Comparison of ENCODE assay signal across 8 mouse cellular contexts in the genomic region with DNA sequence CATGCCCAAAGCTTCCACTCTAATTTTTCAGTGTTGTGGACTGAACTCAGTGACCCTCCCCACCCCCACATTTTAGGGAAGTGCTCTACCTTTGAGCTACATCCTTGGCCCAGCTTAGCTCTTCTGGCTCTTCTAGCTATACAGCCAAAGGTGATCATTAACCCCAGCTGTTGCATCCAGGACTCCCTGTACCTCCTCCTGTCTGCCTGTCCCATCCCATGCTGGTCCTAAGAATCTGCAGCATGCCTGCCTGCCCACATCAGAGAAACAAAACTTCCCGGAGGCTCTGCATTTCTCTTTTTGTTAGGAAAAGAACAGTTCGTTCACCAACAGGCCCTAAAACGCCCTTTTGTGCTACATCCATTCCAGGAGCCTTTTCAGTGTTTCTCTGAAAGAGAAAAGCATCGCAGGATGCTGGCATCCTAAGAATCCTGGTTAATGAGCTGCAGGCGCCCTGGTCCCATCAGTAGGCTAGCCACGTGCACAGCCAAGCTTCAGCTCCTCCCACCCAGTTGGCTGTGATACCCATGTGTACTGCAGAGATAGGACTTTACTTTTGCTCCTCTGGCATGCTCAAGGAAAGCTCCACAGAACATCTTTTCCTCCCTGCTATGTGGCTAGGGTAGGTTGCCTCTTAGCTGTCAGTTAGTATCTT. TPM values are rescaled to one million over a fixed set of nuclear protein-coding genes. Genes with fewer than 3 reads are reported as not detected.
DNase-seq lines count a peak whose midpoint lies in the region; ATAC-seq lines count a peak whose summit lies in the region.
"Had no signal": no experiment of that assay in that cellular context is flagged by ENCODE, and none has a peak within 500 bp of the region (broad histone marks: within the 10 kb centered on the region; RNA-seq: fewer than 3 reads in every experiment).

No protein-coding gene starts in this region.

- peaks cover 40% of the 10 kb centered on the region for H3K4me1 ChIP-seq in forebrain, embryonic 14.5 days (ENCODE audit: control insufficient read depth, insufficient read depth, low read length)
- H3K4me1 ChIP-seq in liver, embryonic 13.5 days (replicated peaks) = peaks cover 24% of the 10 kb centered on the region

- no peaks in the 10 kb centered on the region for H3K9me3 ChIP-seq in forebrain, embryonic 14.5 days (replicated peaks; ENCODE audit: control insufficient read depth, low read length)
- no peaks in the 10 kb centered on the region for H3K9me3 ChIP-seq in liver, embryonic 13.5 days (replicated peaks)

- no peaks in the 10 kb centered on the region for H3K36me3 ChIP-seq in forebrain, embryonic 14.5 days (ENCODE audit: control insufficient read depth, insufficient read depth, low read length)
- no peaks in the 10 kb centered on the region for H3K36me3 ChIP-seq in liver, embryonic 13.5 days

- no peaks in the 10 kb centered on the region for H3K27me3 ChIP-seq in forebrain, embryonic 14.5 days (replicated peaks; ENCODE audit: control insufficient read depth, insufficient read depth, low read length)
- peaks cover 7% of the 10 kb centered on the region; the same call in 1 of the 2 replicates for H3K27me3 ChIP-seq in liver, embryonic 13.5 days

- peak; percentile 8 to 15 for DNase-seq in cerebellum, postnatal 36 days
- DNase-seq in forebrain, embryonic 14.5 days (ENCODE audit: low spot score) = peak; percentile 94
- DNase-seq in kidney, postnatal 4 days = peak; percentile 23 to 49
- DNase-seq in liver, embryonic 13.5 days = peak; percentile 60
- peak; percentile 60 to 66 for DNase-seq in right cerebral cortex, adult 2 months (ENCODE audit: low spot score in 2 of 2)
- no peak for DNase-seq in ovary, adult 18-20 months (ENCODE audit: low spot score)

- peak overlapping the region; percentile 2 for H3K4me2 ChIP-seq in forebrain, embryonic 14.5 days (ENCODE audit: low read length)
- peak overlapping the region; percentile 11; the same call in 1 of the 2 replicates for H3K4me2 ChIP-seq in liver, embryonic 13.5 days

- H3K4me3 ChIP-seq in forebrain, embryonic 14.5 days (ENCODE audit: low read depth, low read length) = no peak overlapping the region
- H3K4me3 ChIP-seq in liver, embryonic 13.5 days (replicated peaks) = no peak overlapping the region

- 0% methylated on average over 6 of the region's 6 CpGs for WGBS in forebrain, embryonic 14.5 days
- WGBS in liver, embryonic 13.5 days (ENCODE audit: insufficient replicate concordance) = 19% methylated on average over 6 of the region's 6 CpGs

- ATAC-seq in forebrain, embryonic 14.5 days = peak; percentile 96
- ATAC-seq in liver, embryonic 13.5 days (ENCODE audit: low read depth) = peak; percentile 99
- ATAC-seq in inflammation-experienced regulatory T-cells, adult 6 months = no peak

- peak overlapping the region; percentile 88 for H3K27ac ChIP-seq in forebrain, embryonic 14.5 days (ENCODE audit: low read depth, low read length)
- peak overlapping the region; percentile 58; the same call in 1 of the 2 replicates for H3K27ac ChIP-seq in liver, embryonic 13.5 days
- H3K27ac ChIP-seq: macrophage had no signal

- peak overlapping the region; percentile 25 for H3K9ac ChIP-seq in forebrain, embryonic 14.5 days (ENCODE audit: low read length)
- H3K9ac ChIP-seq in liver, embryonic 13.5 days = peak overlapping the region; percentile 18

RNA-seq across cellular contexts. Expression of gene Mt4, which starts 18.1 kb away (rescaled TPM):
- polyA plus RNA-seq in forebrain, embryonic 14.5 days (2014; fragmentation: Nextera tagmentation; extraction: Ambion mirVana) = not detected in 2 replicates
- 0.78 and 0.98 TPM in 2 replicates for polyA plus RNA-seq in liver, embryonic 13.5 days (2015; fragmentation: Nextera tagmentation; extraction: Ambion mirVana)
- polyA plus RNA-seq in inflammation-experienced regulatory T-cells, adult 6 months (2017; shearing (Covaris generic)) = not detected
- polyA plus RNA-seq: macrophage had no signal

RNA-seq across cellular contexts. Expression of gene Bbs2, which starts 20.2 kb away (rescaled TPM):
- 18.7 and 22.8 TPM in 2 replicates for polyA plus RNA-seq in forebrain, embryonic 14.5 days (2014; fragmentation: Nextera tagmentation; extraction: Ambion mirVana)
- polyA plus RNA-seq in liver, embryonic 13.5 days (2015; fragmentation: Nextera tagmentation; extraction: Ambion mirVana) = 2.9 and 4.2 TPM in 2 replicates
- polyA plus RNA-seq in inflammation-experienced regulatory T-cells, adult 6 months (2017; shearing (Covaris generic)) = 1 to 10 TPM; 1.6 to 9.5 (median 5.9) TPM

RNA-seq across cellular contexts. Expression of gene Mt3, which starts 33.5 kb away (rescaled TPM):
- 237 and 306 TPM in 2 replicates for polyA plus RNA-seq in forebrain, embryonic 14.5 days (2014; fragmentation: Nextera tagmentation; extraction: Ambion mirVana)
- 0.45 and 0.47 TPM in 2 replicates for polyA plus RNA-seq in liver, embryonic 13.5 days (2015; fragmentation: Nextera tagmentation; extraction: Ambion mirVana)
- 1 to 10 TPM in 1 of 3 experiments, not detected in 2; 5.9 TPM for polyA plus RNA-seq in inflammation-experienced regulatory T-cells, adult 6 months (2017; shearing (Covaris generic))
- polyA plus RNA-seq: macrophage had no signal

RNA-seq across cellular contexts. Expression of gene Mt2, which starts 53.6 kb away (rescaled TPM):
- polyA plus RNA-seq in forebrain, embryonic 14.5 days (2014; fragmentation: Nextera tagmentation; extraction: Ambion mirVana) = 29.4 and 47.5 TPM in 2 replicates
- polyA plus RNA-seq in liver, embryonic 13.5 days (2015; fragmentation: Nextera tagmentation; extraction: Ambion mirVana) = 1,104 and 1,162 TPM in 2 replicates
- polyA plus RNA-seq in inflammation-experienced regulatory T-cells, adult 6 months (2017; shearing (Covaris generic)) = under 1 TPM in 1 of 3 experiments, not detected in 2; 0.94 TPM

RNA-seq across cellular contexts. Expression of gene Mt1, which starts 60.0 kb away (rescaled TPM):
- polyA plus RNA-seq in forebrain, embryonic 14.5 days (2014; fragmentation: Nextera tagmentation; extraction: Ambion mirVana) = 77.2 and 110 TPM in 2 replicates
- 3,562 and 4,215 TPM in 2 replicates for polyA plus RNA-seq in liver, embryonic 13.5 days (2015; fragmentation: Nextera tagmentation; extraction: Ambion mirVana)
- polyA plus RNA-seq in inflammation-experienced regulatory T-cells, adult 6 months (2017; shearing (Covaris generic)) = 10 to 100 TPM in 1 of 3 experiments, 1 to 10 TPM in 2; 1.5 to 11.0 (median 2.6) TPM

Comparison
In these comparisons a context has a peak if more than half of its experiments do, and no peak if none do; other contexts are left out.
1. RNA of gene Mt3, which starts 33.5 kb away (polyA plus RNA-seq): 237 to 306 TPM in forebrain, embryonic 14.5 days; 5.9 TPM in inflammation-experienced regulatory T-cells, adult 6 months and 0.45 to 0.47 TPM in liver, embryonic 13.5 days; every median in the first group is over 10 times any median in the second.